Mouse (Mus musculus): ENCODE data around the gene Ube2n.

- TF ChIP-seq CTCF (IDR thresholded peaks at IDR 0.05; ENCODE audit: extremely low read depth, insufficient read depth, insufficient read length, insufficient replicate concordance) (peak; percentile 36; the same call in 1 of the 2 replicates), POLR2A (IDR thresholded peaks at IDR 0.05; ENCODE audit: low read depth, low read length) (no peak)
These were observed 42.4 kb downstream of the Ube2n start for GRCm38 (mm10) chr10:95557337-95557828.
